Mouse (Mus musculus): ENCODE measurements at regions not wholly inside any gene's neighbourhood (a gene's known extent, or its start where the extent isn't known, plus 50 kb on each side); places are given as distances from the start of the nearest gene placed in this dataset.

- ATAC-seq (ENCODE audit: insufficient number of reproducible peaks, low FRiP score, low TSS enrichment, low read depth): no peak
- H3K4me2 ChIP-seq: no peak overlapping the region
- H3K9ac ChIP-seq: no peak overlapping the region
- no peaks in the 10 kb centered on the region for H3K27me3 ChIP-seq
- no peaks in the 10 kb centered on the region for H3K9me3 ChIP-seq
- H3K36me3 ChIP-seq: no peaks in the 10 kb centered on the region
- H3K27ac ChIP-seq: no peak overlapping the region
- H3K4me3 ChIP-seq: no peak overlapping the region
- WGBS: 72% methylated on average over 8 of the region's 8 CpGs
- no peaks in the 10 kb centered on the region for H3K4me1 ChIP-seq
These were observed 56.6 kb upstream of the Rpl38 start for GRCm38 (mm10) chr11:114611690-114612089.

DNA sequence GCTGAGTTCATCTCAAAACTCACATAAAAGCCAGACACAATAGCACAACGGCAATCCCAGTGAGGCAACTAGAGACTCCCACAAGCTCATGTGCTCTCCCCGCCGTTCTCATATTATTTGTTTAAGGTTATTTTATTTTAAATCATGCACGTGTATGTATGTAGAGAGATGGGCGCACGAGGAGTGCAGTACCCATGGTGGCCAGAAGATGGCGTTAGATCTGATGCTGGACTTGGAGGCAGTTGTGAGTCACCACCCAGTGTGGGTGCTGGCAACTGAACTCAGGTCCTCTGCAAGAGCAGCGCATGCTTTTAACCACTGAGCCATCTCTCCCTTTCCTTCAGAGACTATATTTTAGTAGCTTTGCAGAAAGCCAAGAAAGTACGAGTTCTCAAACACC is 60.3 kb upstream of the Rpl38 start:
- H3K9me3 ChIP-seq: no peaks in the 10 kb centered on the region
- H3K4me2 ChIP-seq: no peak overlapping the region
- H3K4me3 ChIP-seq: no peak overlapping the region
- no peak for ATAC-seq (ENCODE audit: insufficient number of reproducible peaks, low FRiP score, low TSS enrichment, low read depth)
- 90% methylated on average over 9 of the region's 9 CpGs for WGBS
- H3K36me3 ChIP-seq: no peaks in the 10 kb centered on the region
- H3K27me3 ChIP-seq: no peaks in the 10 kb centered on the region
- H3K9ac ChIP-seq: no peak overlapping the region
- no peak overlapping the region for H3K27ac ChIP-seq
- no peaks in the 10 kb centered on the region for H3K4me1 ChIP-seq

DNA sequence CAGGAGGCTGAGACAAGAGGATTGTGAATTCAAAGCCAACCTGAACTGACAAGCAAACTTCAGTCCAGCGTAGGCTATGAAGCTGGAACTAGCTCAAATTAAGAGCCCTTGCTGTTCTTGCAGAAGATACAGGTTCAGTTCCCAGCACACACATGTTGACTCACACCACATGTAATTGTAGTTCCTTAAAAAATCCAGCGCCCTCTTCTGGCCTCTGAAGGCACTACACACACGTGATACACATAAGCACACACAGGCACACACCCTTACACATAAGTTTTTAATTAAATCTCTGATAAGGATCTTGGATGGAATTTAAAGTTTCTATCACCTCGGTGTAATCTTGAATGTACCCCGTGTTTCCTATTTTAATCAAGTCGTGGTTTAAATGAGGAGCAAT is 65.2 kb upstream of the Rpl38 start:
- WGBS: 78% methylated on average over 6 of the region's 6 CpGs
- Histone ChIP-seq H3K4me3 (no peak overlapping the region), H3K27ac (no peak overlapping the region), H3K9me3 (no peaks in the 10 kb centered on the region), H3K9ac (no peak overlapping the region), H3K4me1 (no peaks in the 10 kb centered on the region), H3K4me2 (no peak overlapping the region), H3K36me3 (no peaks in the 10 kb centered on the region), H3K27me3 (no peaks in the 10 kb centered on the region)
- ATAC-seq (ENCODE audit: insufficient number of reproducible peaks, low FRiP score, low TSS enrichment, low read depth): no peak

- no peak overlapping the region for H3K27ac ChIP-seq
- ATAC-seq (ENCODE audit: insufficient number of reproducible peaks, low FRiP score, low TSS enrichment, low read depth): no peak
- no peak overlapping the region for H3K9ac ChIP-seq
- WGBS: 37% methylated on average over 2 of the region's 2 CpGs
- 0 out of 2 replicates have a peak, but pooled peaks cover 4% of the 10 kb centered on the region for H3K4me1 ChIP-seq
- no peak overlapping the region for H3K4me2 ChIP-seq
- H3K4me3 ChIP-seq: no peak overlapping the region
- H3K36me3 ChIP-seq: no peaks in the 10 kb centered on the region
- H3K27me3 ChIP-seq: no peaks in the 10 kb centered on the region
- no peaks in the 10 kb centered on the region for H3K9me3 ChIP-seq
These were observed 71.1 kb upstream of the Rpl38 start for GRCm38 (mm10) chr11:114597225-114597624.

GRCm38 (mm10) chr11:114592961-114593360 is 75.4 kb upstream of the Rpl38 start:
- no peak for ATAC-seq (ENCODE audit: insufficient number of reproducible peaks, low FRiP score, low TSS enrichment, low read depth)
- 39% methylated on average over 9 of the region's 9 CpGs for WGBS
- no peak overlapping the region for H3K9ac ChIP-seq
- no peak overlapping the region for H3K27ac ChIP-seq
- no peaks in the 10 kb centered on the region for H3K9me3 ChIP-seq
- H3K4me2 ChIP-seq: no peak overlapping the region
- no peaks in the 10 kb centered on the region for H3K36me3 ChIP-seq
- no peaks in the 10 kb centered on the region for H3K27me3 ChIP-seq
- 0 out of 2 replicates have a peak, but pooled peaks cover 4% of the 10 kb centered on the region for H3K4me1 ChIP-seq
- H3K4me3 ChIP-seq: no peak overlapping the region

DNA sequence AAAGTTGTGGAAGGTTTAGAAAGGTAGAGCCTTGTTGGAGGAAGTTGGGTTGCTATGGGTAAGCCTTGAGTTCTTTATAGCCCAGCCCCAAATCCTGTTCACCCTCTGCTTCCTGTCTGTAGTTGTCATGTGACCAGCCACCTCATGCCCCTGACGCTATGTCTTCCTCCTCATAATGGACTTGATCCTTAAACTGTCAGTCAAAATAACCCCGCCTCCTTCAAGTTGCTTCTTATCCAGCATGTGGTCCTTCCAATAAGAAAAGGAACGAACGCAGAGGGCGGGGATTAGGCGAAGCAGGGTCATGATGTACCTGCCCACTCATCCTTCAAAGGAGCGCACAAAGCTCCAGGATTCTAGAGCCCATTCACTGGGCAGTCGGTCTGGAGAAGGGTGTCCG is 79.8 kb upstream of the Rpl38 start:
- H3K4me3 ChIP-seq: no peak overlapping the region
- no peak overlapping the region for H3K27ac ChIP-seq
- H3K4me1 ChIP-seq: 0 out of 2 replicates have a peak, but pooled peaks cover 4% of the 10 kb centered on the region
- ATAC-seq (ENCODE audit: insufficient number of reproducible peaks, low FRiP score, low TSS enrichment, low read depth): no peak
- no peaks in the 10 kb centered on the region for H3K9me3 ChIP-seq
- H3K36me3 ChIP-seq: no peaks in the 10 kb centered on the region
- no peaks in the 10 kb centered on the region for H3K27me3 ChIP-seq
- 71% methylated on average over 9 of the region's 9 CpGs for WGBS
- no peak overlapping the region for H3K9ac ChIP-seq
- no peak overlapping the region for H3K4me2 ChIP-seq

DNA sequence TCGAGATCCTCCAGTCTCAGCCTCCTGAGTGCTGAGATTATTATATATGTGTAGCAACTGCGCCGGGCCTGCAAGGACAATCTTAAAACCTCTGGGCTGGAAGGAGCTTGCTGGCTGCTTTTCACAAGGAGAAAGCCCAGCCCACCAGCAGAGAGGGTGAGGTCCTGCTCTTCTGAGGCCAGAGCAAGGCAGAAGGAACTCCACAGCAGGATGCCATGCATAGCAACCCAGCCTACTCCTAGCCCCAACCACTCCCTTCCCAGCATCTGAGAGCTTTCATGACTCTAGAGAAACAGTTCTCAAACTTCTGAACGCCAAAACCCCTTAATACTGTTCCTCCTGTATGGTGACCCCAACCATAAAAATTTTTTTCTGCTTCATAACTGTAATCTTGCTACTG is 80.3 kb upstream of the Rpl38 start:
- no peak overlapping the region for H3K9ac ChIP-seq
- H3K9me3 ChIP-seq: no peaks in the 10 kb centered on the region
- H3K27me3 ChIP-seq: no peaks in the 10 kb centered on the region
- no peak overlapping the region for H3K4me2 ChIP-seq
- no peaks in the 10 kb centered on the region for H3K36me3 ChIP-seq
- ATAC-seq (ENCODE audit: insufficient number of reproducible peaks, low FRiP score, low TSS enrichment, low read depth): no peak
- 81% methylated on average over 4 of the region's 4 CpGs for WGBS
- no peak overlapping the region for H3K27ac ChIP-seq
- H3K4me3 ChIP-seq: no peak overlapping the region
- 0 out of 2 replicates have a peak, but pooled peaks cover 3% of the 10 kb centered on the region for H3K4me1 ChIP-seq

DNA sequence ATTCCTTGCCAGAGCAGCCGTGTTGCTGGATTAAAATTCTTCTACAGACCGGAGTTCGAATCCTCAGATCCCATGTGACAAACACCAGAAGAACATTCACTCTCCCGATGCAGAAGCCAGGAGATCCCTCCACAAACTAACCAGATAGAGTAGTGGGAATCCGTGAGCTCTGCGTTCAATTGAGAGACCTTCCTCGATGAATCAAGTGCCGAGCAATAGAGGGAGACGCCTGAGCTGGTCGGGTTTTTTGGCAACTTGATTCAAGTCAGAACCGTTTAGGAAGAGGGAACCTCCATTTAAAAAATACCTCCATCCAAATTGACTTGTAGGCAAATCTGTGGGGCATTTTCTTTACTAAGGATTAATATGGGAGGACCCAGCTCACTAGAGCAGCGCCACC is 81.9 kb upstream of the Rpl38 start:
- Histone ChIP-seq H3K4me2 (no peak overlapping the region), H3K36me3 (no peaks in the 10 kb centered on the region), H3K27ac (no peak overlapping the region), H3K9ac (no peak overlapping the region), H3K4me3 (no peak overlapping the region), H3K9me3 (no peaks in the 10 kb centered on the region), H3K27me3 (no peaks in the 10 kb centered on the region), H3K4me1 (no peaks in the 10 kb centered on the region)
- no peak for ATAC-seq (ENCODE audit: insufficient number of reproducible peaks, low FRiP score, low TSS enrichment, low read depth)
- 85% methylated on average over 12 of the region's 12 CpGs for WGBS

GRCm38 (mm10) chr11:114584804-114585203 is 83.5 kb upstream of the Rpl38 start:
- ATAC-seq (ENCODE audit: insufficient number of reproducible peaks, low FRiP score, low TSS enrichment, low read depth): no peak
- 60% methylated on average over 6 of the region's 6 CpGs for WGBS
- Histone ChIP-seq H3K27me3 (no peaks in the 10 kb centered on the region), H3K9me3 (no peaks in the 10 kb centered on the region), H3K4me2 (no peak overlapping the region), H3K4me3 (no peak overlapping the region), H3K4me1 (no peaks in the 10 kb centered on the region), H3K36me3 (no peaks in the 10 kb centered on the region), H3K27ac (no peak overlapping the region), H3K9ac (no peak overlapping the region)

- Histone ChIP-seq H3K27ac (no peak overlapping the region), H3K4me1 (no peaks in the 10 kb centered on the region), H3K27me3 (no peaks in the 10 kb centered on the region), H3K4me3 (no peak overlapping the region), H3K9ac (no peak overlapping the region), H3K9me3 (no peaks in the 10 kb centered on the region), H3K36me3 (no peaks in the 10 kb centered on the region), H3K4me2 (no peak overlapping the region)
- ATAC-seq (ENCODE audit: insufficient number of reproducible peaks, low FRiP score, low TSS enrichment, low read depth): no peak
- 74% methylated on average over 5 of the region's 5 CpGs for WGBS
These were observed 84.2 kb upstream of the Rpl38 start for GRCm38 (mm10) chr11:114584146-114584545.

GRCm38 (mm10) chr11:114579986-114580385 is 88.3 kb upstream of the Rpl38 start:
- Histone ChIP-seq H3K36me3 (no peaks in the 10 kb centered on the region), H3K4me1 (no peaks in the 10 kb centered on the region), H3K27me3 (no peaks in the 10 kb centered on the region), H3K27ac (no peak overlapping the region), H3K4me3 (no peak overlapping the region), H3K9me3 (no peaks in the 10 kb centered on the region; the same call in 1 of the 2 replicates), H3K9ac (no peak overlapping the region), H3K4me2 (no peak overlapping the region)
- ATAC-seq (ENCODE audit: insufficient number of reproducible peaks, low FRiP score, low TSS enrichment, low read depth): no peak
- 64% methylated on average over 2 of the region's 2 CpGs for WGBS

GRCm38 (mm10) chr11:114578551-114578950 is 89.8 kb upstream of the Rpl38 start:
- no peaks in the 10 kb centered on the region; the same call in 1 of the 2 replicates for H3K9me3 ChIP-seq
- H3K4me3 ChIP-seq: no peak overlapping the region
- 84% methylated on average over 6 of the region's 6 CpGs for WGBS
- no peak overlapping the region for H3K4me2 ChIP-seq
- H3K9ac ChIP-seq: no peak overlapping the region
- no peaks in the 10 kb centered on the region for H3K36me3 ChIP-seq
- ATAC-seq (ENCODE audit: insufficient number of reproducible peaks, low FRiP score, low TSS enrichment, low read depth): no peak
- no peak overlapping the region for H3K27ac ChIP-seq
- no peaks in the 10 kb centered on the region for H3K4me1 ChIP-seq
- H3K27me3 ChIP-seq: no peaks in the 10 kb centered on the region

- 81% methylated on average over 8 of the region's 8 CpGs for WGBS
- Histone ChIP-seq H3K4me2 (no peak overlapping the region), H3K9ac (no peak overlapping the region), H3K36me3 (no peaks in the 10 kb centered on the region), H3K4me1 (no peaks in the 10 kb centered on the region), H3K27ac (no peak overlapping the region), H3K27me3 (no peaks in the 10 kb centered on the region), H3K4me3 (no peak overlapping the region), H3K9me3 (no peaks in the 10 kb centered on the region; the same call in 1 of the 2 replicates)
- ATAC-seq (ENCODE audit: insufficient number of reproducible peaks, low FRiP score, low TSS enrichment, low read depth): no peak
These were observed 91.5 kb upstream of the Rpl38 start for GRCm38 (mm10) chr11:114576803-114577202.
